Mouse (Mus musculus) layer of hippocampus, adult 18-20 months (tissue): ENCODE measurements at regions not wholly inside any gene's neighbourhood (a gene's known extent, or its start where the extent isn't known, plus 50 kb on each side); places are given as distances from the start of the nearest gene placed in this dataset.

Source experiments
- DNase-seq, 2 experiments: peaks; one replicate each; pipeline ENCODE4 v3.0.0; 2022; ENCODE audit warnings: low spot score in 2 of 2

DNA sequence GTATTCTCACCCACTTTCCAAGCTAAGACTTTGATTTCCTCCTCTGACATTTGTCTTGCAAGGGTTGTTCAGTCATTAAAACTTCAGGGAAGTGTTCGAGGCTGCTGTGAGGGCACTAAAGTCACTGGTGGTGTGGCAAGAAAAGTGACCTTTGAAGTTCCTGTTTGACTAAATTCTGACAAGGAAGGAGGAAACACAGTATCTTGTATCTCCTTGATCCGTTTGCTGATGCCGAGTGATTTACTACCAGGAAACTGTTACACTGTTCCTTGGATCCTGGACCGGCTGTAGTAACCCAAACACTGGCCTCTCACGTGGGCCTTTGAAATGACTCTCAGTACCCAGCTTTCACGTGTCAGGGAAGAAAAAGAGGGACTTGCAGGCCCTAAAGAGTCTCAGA, 53.5 kb upstream of the Ralgapa2 start:
- DNase-seq, result no peak

- no peak for DNase-seq
Measured at GRCm38 (mm10) chr2:146568171-146568842, 56.2 kb upstream of the Ralgapa2 start.

DNA sequence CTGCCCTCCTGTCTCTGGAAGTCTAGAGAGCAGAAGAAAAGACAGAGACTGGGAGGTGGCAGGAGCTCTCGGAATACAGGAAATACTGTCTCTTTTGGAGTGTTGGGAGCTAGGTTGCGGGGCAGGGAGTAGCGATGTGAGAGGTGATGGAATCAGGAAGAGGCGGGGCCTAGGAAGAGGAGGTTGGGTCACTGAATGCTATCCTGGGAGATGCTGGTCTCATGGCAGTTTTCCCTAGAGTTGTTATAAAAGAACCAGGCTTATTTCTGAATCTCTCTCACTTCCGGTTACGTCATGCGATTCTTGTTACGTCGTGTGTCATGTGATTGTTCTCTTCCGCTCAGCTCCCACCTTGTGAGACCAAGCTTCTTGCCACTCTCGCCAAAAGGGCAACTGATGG, 58.9 kb upstream of the Ralgapa2 start:
- DNase-seq, result no peak

- DNase-seq, result peak; percentile 63 to 78
Measured at GRCm38 (mm10) chr2:146571857-146572256, 59.7 kb upstream of the Ralgapa2 start.

GRCm38 (mm10) chr2:146575610-146576297, 63.6 kb upstream of the Ralgapa2 start:
- DNase-seq, result no peak

DNA sequence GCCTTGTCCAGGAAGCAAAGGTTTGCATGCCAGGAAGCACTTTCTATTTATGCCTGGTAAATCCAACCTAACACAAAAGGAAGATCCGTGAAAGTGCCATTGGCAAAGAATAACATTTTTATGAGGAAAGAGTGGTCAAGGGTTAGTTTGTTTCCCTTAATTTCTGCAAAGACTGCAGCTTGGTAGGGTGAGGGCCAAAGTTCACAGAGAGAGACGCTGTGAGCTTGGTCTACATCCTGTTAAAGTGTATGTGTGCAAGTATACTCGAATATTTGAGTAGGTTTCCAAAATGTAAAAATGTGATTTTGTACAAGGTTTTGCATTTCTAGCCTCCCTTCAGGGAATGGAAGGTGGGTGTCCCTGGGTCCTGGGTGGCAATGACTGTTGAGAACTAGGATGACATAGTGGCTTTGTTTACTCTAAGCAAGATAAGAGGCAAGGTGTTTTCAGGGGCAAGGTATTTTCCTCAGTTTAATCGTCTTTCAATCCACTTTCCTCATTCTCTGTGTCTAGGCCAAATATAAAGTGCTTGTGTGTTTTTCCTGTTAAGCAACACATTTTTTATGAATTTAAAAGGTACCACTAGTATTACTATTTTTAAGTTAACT, 64.3 kb upstream of the Ralgapa2 start:
- DNase-seq, result no peak

DNA sequence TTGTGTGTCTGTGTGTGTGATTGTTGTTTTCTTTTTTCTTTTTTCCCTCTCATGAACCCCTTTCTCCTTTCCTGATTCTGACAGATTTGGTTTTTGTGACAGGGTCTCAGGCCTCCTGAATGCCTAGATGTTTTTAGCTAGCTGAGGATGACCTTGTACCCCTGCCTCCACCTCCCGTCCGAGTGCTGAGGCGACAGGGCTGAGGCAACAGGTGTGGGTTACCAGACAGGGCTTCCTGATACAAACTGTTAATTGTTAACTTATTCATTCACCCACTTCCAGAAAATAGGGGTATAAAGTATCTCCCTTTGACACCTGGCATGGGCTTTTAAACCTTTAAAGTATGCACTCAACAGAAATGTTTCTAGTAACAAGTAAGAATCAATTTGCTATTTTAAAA, 65.0 kb upstream of the Ralgapa2 start:
- no peak for DNase-seq

- no peak for DNase-seq
Measured at GRCm38 (mm10) chr2:146581220-146581619, 69.1 kb upstream of the Ralgapa2 start.

DNA sequence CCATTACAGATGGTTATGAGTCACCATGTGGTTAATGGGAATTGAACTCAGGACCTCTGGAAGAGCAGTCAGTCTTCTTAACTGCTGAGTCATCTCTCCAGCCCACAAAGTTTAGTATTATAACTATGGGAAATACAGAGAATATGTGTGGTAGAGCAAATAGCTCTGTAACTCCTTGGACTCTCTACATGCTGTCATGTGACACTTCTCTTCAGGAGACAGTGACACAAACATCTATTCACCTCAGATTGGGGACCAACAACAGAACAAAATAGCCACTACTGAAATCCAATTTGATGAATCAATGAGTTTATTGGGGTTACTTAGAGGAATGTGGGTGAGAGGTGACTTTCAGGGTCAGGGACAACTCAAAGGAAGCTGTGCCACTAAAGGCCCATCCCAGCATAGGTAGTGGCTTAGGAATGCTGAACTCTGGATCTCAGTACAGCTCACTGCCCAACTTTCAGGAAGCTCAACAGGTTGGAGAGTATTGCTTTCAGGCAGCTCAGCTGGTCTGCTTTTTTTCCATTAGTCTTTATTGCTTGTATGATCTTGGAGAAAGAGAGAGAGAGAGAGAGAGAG, 71.8 kb upstream of the Ralgapa2 start:
- no peak for DNase-seq

- DNase-seq, result no peak
Measured at GRCm38 (mm10) chr2:146586381-146586780, 74.2 kb upstream of the Ralgapa2 start.

GRCm38 (mm10) chr2:146586981-146587380, 74.8 kb upstream of the Ralgapa2 start:
- DNase-seq, result no peak

DNA sequence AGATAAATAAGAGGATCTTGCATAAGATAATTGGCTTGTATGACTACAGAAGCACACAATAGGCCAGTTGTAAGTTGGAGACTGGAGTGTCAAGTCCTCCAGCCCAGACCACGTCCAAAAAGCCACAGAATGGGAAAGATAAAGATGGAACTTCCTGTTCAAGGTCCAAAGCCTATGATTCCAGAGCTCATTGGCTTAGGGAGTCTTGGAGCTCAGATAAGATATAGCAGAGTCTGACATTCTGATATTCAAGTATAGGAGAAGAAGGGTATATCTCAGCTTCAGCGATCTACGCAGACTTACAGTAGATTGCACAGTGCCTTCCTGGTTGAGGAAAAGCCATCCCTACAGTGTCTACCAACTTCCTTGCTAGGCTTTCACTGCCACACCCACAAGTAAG, 77.7 kb upstream of the Ralgapa2 start:
- DNase-seq, result no peak

DNA sequence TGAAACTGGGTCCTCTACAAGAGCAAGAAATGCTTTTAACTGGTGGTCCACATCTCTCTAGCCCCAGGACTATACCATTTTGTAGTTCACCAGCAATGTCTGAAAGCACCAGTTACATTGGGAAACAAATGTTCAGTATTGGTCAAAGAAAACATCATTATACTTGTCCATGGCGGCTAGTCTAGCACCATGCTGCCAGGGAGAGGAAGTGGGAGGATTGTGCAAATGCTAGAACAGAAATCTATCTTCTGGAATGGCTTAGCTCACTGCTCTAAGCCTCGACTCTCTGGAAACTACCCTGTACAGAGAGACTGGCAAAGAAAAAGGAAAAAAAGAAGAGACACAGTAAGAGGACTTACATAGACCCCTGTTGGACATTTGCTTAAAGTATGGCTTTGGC, 81.1 kb upstream of the Ralgapa2 start:
- no peak for DNase-seq

GRCm38 (mm10) chr2:146594212-146594611, 82.1 kb upstream of the Ralgapa2 start:
- DNase-seq, result no peak

DNA sequence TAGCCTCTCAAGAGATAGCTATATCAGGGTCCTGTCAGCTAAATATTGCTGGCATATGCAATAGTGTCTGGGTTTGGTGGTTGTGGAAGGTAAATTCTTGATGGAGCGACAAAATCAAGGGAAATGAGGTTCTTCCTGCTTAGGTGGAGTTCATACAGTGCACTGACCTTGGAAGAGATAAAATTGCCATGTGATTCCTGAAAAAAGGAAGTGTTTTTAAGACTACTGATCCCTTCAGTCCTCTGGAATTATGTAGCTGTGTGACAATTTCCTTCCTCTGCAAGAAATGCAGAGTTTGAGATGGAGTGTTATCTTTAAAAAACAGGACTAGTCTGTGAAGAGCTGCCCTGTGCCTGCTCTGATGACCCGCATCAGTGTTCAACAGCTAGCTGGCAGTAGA, 83.5 kb upstream of the Ralgapa2 start:
- DNase-seq, result no peak

- no peak for DNase-seq
Measured at GRCm38 (mm10) chr2:146606170-146606569, 94.0 kb upstream of the Ralgapa2 start.

- no peak for DNase-seq
Measured at GRCm38 (mm10) chr2:146610896-146611295, 98.8 kb upstream of the Ralgapa2 start.

DNA sequence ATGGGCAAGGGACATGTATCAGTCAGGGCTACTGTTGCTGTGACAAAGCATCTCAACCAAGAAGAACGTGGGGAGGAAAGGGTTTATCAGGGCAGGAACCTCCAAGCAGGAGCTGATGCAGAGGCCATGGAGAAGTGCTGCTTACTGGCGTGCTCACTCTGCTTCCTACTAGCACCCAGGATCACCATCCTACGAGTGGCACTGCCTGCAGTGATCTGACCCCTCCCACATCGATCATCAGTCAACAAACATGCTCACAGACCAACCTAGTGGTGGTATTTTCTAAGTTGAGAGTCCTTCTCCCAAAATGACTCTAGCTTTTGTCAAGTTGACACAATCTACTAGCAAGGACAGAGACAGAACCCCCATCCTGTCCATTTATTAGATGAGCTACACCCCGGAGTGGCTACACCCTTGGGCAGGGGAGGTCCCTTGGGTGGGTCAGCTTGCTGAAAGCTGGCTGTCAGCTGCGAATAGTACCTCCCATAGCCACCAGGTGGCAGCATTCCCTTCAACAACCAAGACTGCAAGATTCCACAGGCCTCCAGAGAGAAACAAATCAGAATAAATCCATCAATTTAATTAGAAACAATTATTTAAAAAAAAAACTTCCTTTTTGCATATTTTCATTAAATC, 99.9 kb upstream of the Ralgapa2 start:
- DNase-seq, result peak; percentile 11 to 70

- DNase-seq, result peak in 1 of 2 experiments; percentile 43
Measured at GRCm38 (mm10) chr2:146612522-146613288, 100.6 kb upstream of the Ralgapa2 start.

DNA sequence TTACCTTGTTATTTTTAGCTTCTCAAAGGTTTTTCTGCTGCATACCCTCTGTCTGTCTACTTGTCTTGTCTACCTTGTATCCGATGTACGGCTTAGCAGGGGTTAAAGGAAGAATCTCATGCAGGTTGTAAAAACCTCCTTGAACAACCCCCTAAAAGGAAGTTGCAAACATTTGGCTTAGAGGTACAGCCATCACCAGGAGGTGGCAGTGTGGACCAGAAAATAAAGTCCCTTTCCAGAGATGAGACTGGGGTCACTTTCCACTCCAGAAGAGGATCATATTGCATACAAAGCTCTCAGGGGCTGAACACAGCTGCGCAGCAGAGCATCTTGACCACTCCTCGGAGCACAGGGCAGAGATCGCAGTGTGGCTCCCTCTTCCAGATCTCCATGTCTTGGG, 109.0 kb upstream of the Ralgapa2 start:
- peak; percentile 22 to 58 for DNase-seq

DNA sequence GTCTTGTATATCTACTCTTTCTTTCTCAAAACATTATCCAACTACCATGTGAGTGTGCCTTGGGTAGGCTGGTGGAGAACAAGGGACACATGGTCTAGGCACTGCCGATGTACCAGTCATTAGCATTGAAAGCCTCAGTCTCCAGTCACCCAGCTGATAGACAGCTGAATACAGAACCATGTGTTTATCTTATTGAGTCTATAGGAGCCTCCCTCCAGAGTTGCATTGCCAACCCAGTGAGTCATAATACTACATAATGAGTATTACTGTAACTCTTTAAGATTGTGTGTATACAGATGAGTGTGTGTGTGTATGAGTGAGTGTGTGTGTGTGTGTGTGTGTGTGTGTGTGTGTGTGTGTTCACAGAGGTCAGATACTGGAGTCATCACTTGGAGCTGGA, 110.9 kb upstream of the Ralgapa2 start:
- no peak for DNase-seq
